Mouse (Mus musculus): ENCODE data around the gene Gm42791. TPM values are rescaled to one million over a fixed set of nuclear protein-coding genes. Genes with fewer than 3 reads are reported as not detected.

The Gm42791 gene
- polyA plus RNA-seq, 1 experiment: not detected

GRCm38 (mm10) chr5:148945735-148946134 lies 49.2 kb downstream of the Gm42791 start:
- no peaks in the 10 kb centered on the region for H3K4me1 ChIP-seq (ENCODE audit: control insufficient read depth, insufficient read depth, low read length)
- TF ChIP-seq POLR2A (IDR thresholded peaks at IDR 0.05; ENCODE audit: low read depth, low read length) (no peak), CTCF (conservative IDR thresholded peaks at IDR 0.05; ENCODE audit: insufficient read depth, insufficient read length, low read depth, low read length) (no peak)
- no peaks in the 10 kb centered on the region for H3K27me3 ChIP-seq (replicated peaks; ENCODE audit: control insufficient read depth, insufficient read depth, low read length)
- 77% methylated on average over 2 of the region's 2 CpGs for WGBS
- H3K4me3 ChIP-seq (ENCODE audit: insufficient read depth, low read depth, low read length): no peak overlapping the region
- H3K36me3 ChIP-seq (ENCODE audit: control insufficient read depth, insufficient read depth, low read length): no peaks in the 10 kb centered on the region
- H3K27ac ChIP-seq (ENCODE audit: insufficient read depth, low read depth, low read length): no peak overlapping the region
- no peak for DNase-seq

DNA sequence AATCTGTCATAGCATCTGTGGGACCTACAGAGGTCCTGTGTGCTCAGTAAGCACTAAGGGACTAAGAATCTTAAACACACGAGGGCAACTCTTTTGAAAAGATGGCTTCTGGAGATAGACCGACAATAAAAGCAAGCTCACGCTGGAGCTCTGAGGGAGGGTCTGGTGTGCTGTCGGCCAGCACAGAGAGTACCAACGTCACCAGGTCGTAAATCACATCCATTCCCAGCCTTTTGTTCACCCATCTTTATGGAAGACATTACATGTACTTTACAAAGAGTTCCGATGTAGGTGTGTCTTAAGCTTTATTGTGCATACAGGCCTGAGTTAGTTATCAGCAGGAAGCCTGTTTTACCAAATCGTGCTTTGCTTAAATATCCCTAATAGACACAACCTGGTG lies 50.9 kb downstream of the Gm42791 start:
- no peak for DNase-seq
- no peak for TF ChIP-seq POLR2A (IDR thresholded peaks at IDR 0.05; ENCODE audit: low read depth, low read length)
- no peak for TF ChIP-seq CTCF (conservative IDR thresholded peaks at IDR 0.05; ENCODE audit: insufficient read depth, insufficient read length, low read depth, low read length)
- Histone ChIP-seq H3K4me1 (ENCODE audit: control insufficient read depth, insufficient read depth, low read length) (no peaks in the 10 kb centered on the region), H3K4me3 (ENCODE audit: insufficient read depth, low read depth, low read length) (no peak overlapping the region), H3K27me3 (replicated peaks; ENCODE audit: control insufficient read depth, insufficient read depth, low read length) (no peaks in the 10 kb centered on the region), H3K36me3 (ENCODE audit: control insufficient read depth, insufficient read depth, low read length) (no peaks in the 10 kb centered on the region), H3K27ac (ENCODE audit: insufficient read depth, low read depth, low read length) (no peak overlapping the region)
- 39% methylated on average over 8 of the region's 8 CpGs for WGBS

DNA sequence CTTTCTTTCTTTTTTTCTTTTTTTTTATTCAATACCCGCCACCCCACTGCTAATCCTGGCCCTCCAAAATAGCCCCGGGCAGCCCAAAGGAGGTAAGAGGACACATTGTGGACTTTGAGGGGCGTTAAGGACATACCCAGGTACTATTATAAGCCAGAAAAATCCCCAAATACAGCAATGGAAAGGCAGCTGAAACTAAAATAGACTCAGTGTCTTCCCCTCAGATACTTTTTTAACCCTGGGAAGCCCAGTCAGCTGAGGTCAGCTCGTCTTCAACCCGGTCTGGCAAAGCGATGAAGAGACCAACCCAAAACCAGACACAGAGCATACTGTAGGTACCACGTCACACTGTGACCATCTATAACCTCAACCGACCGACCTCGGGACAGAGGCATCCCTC lies 51.5 kb downstream of the Gm42791 start:
- Histone ChIP-seq H3K4me1 (ENCODE audit: control insufficient read depth, insufficient read depth, low read length) (no peaks in the 10 kb centered on the region), H3K36me3 (ENCODE audit: control insufficient read depth, insufficient read depth, low read length) (no peaks in the 10 kb centered on the region), H3K4me3 (ENCODE audit: insufficient read depth, low read depth, low read length) (no peak overlapping the region), H3K27me3 (replicated peaks; ENCODE audit: control insufficient read depth, insufficient read depth, low read length) (no peaks in the 10 kb centered on the region), H3K27ac (ENCODE audit: insufficient read depth, low read depth, low read length) (no peak overlapping the region)
- DNase-seq: no peak
- no peak for TF ChIP-seq CTCF (conservative IDR thresholded peaks at IDR 0.05; ENCODE audit: insufficient read depth, insufficient read length, low read depth, low read length)
- no peak for TF ChIP-seq POLR2A (IDR thresholded peaks at IDR 0.05; ENCODE audit: low read depth, low read length)
- WGBS: 87% methylated on average over 10 of the region's 10 CpGs

DNA sequence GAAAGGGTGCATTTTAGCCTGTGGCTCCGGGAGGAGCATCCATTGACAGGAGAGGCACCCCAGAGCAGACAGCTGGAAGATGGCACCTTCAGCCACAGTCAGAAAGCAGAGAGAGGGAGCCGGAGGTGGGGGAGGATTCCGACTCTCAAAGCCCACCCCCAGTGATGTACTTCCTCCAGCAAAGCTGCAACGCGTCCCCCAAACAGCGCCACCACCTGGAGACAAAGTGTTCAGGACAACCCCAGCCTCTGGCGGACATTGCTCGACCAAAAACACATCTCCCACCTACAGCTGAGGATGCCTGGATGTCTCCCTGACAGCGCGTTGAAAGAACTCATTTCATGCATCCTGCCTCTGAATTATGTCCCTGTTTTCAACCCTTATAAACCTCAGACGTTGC lies 52.0 kb downstream of the Gm42791 start:
- 74% methylated on average over 11 of the region's 11 CpGs for WGBS
- TF ChIP-seq CTCF (conservative IDR thresholded peaks at IDR 0.05; ENCODE audit: insufficient read depth, insufficient read length, low read depth, low read length) (no peak), POLR2A (IDR thresholded peaks at IDR 0.05; ENCODE audit: low read depth, low read length) (no peak)

GRCm38 (mm10) chr5:148942305-148942704 lies 52.6 kb downstream of the Gm42791 start:
- Histone ChIP-seq H3K36me3 (ENCODE audit: control insufficient read depth, insufficient read depth, low read length) (no peaks in the 10 kb centered on the region), H3K27ac (ENCODE audit: insufficient read depth, low read depth, low read length) (no peak overlapping the region), H3K4me3 (ENCODE audit: insufficient read depth, low read depth, low read length) (no peak overlapping the region), H3K4me1 (ENCODE audit: control insufficient read depth, insufficient read depth, low read length) (no peaks in the 10 kb centered on the region), H3K27me3 (replicated peaks; ENCODE audit: control insufficient read depth, insufficient read depth, low read length) (no peaks in the 10 kb centered on the region)
- no peak for TF ChIP-seq POLR2A (IDR thresholded peaks at IDR 0.05; ENCODE audit: low read depth, low read length)
- peak; percentile 45 for TF ChIP-seq CTCF (conservative IDR thresholded peaks at IDR 0.05; ENCODE audit: insufficient read depth, insufficient read length, low read depth, low read length)
- no peak for DNase-seq
- 95% methylated on average over 6 of the region's 6 CpGs for WGBS

More for the DNA sequence above, 52.0 kb downstream of the Gm42791 start:
- no peak overlapping the region for H3K4me3 ChIP-seq (ENCODE audit: insufficient read depth, low read depth, low read length)
- H3K27me3 ChIP-seq (replicated peaks; ENCODE audit: control insufficient read depth, insufficient read depth, low read length): no peaks in the 10 kb centered on the region
- H3K4me1 ChIP-seq (ENCODE audit: control insufficient read depth, insufficient read depth, low read length): no peaks in the 10 kb centered on the region
- no peaks in the 10 kb centered on the region for H3K36me3 ChIP-seq (ENCODE audit: control insufficient read depth, insufficient read depth, low read length)
- no peak for DNase-seq
- no peak overlapping the region for H3K27ac ChIP-seq (ENCODE audit: insufficient read depth, low read depth, low read length)

- TF ChIP-seq POLR2A (IDR thresholded peaks at IDR 0.05; ENCODE audit: low read depth, low read length): no peak
- WGBS: 87% methylated on average over 10 of the region's 10 CpGs
- no peak overlapping the region for H3K27ac ChIP-seq (ENCODE audit: insufficient read depth, low read depth, low read length)
- no peaks in the 10 kb centered on the region for H3K4me1 ChIP-seq (ENCODE audit: control insufficient read depth, insufficient read depth, low read length)
- DNase-seq: no peak
- H3K27me3 ChIP-seq (replicated peaks; ENCODE audit: control insufficient read depth, insufficient read depth, low read length): no peaks in the 10 kb centered on the region
- no peaks in the 10 kb centered on the region for H3K36me3 ChIP-seq (ENCODE audit: control insufficient read depth, insufficient read depth, low read length)
- no peak overlapping the region for H3K4me3 ChIP-seq (ENCODE audit: insufficient read depth, low read depth, low read length)
Observed at GRCm38 (mm10) chr5:148941867-148942266, 53.1 kb downstream of the Gm42791 start.

GRCm38 (mm10) chr5:148939948-148940382 lies 55.0 kb downstream of the Gm42791 start:
- DNase-seq: no peak
- H3K27me3 ChIP-seq (replicated peaks; ENCODE audit: control insufficient read depth, insufficient read depth, low read length): no peaks in the 10 kb centered on the region
- H3K4me1 ChIP-seq (ENCODE audit: control insufficient read depth, insufficient read depth, low read length): peaks cover 4% of the 10 kb centered on the region; the same call in 1 of the 2 replicates
- H3K36me3 ChIP-seq (ENCODE audit: control insufficient read depth, insufficient read depth, low read length): no peaks in the 10 kb centered on the region
- TF ChIP-seq CTCF (conservative IDR thresholded peaks at IDR 0.05; ENCODE audit: insufficient read depth, insufficient read length, low read depth, low read length) (no peak), POLR2A (IDR thresholded peaks at IDR 0.05; ENCODE audit: low read depth, low read length) (no peak)
- no peak overlapping the region for H3K4me3 ChIP-seq (ENCODE audit: insufficient read depth, low read depth, low read length)
- H3K27ac ChIP-seq (ENCODE audit: insufficient read depth, low read depth, low read length): no peak overlapping the region
- WGBS: 76% methylated on average over 11 of the region's 11 CpGs
